Mouse (Mus musculus) liver, adult 2 months (tissue): ENCODE measurements around the gene Adamts14.

ENCODE experiments used
- CTCF ChIP-seq: fragments of 200-500 bp; IDR thresholded peaks from 2 replicates; pipeline ENCODE4 v1.5.1; 2011; ENCODE audit warnings: low read depth, low read length, control low read depth
- POLR2A ChIP-seq: fragments of 200-500 bp; IDR thresholded peaks from 2 replicates; pipeline ENCODE4 v1.6.1; 2011; ENCODE audit warnings: low read length, control low read depth; ENCODE audit not compliant: insufficient read depth; ENCODE audit errors: extremely low read depth

DNA sequence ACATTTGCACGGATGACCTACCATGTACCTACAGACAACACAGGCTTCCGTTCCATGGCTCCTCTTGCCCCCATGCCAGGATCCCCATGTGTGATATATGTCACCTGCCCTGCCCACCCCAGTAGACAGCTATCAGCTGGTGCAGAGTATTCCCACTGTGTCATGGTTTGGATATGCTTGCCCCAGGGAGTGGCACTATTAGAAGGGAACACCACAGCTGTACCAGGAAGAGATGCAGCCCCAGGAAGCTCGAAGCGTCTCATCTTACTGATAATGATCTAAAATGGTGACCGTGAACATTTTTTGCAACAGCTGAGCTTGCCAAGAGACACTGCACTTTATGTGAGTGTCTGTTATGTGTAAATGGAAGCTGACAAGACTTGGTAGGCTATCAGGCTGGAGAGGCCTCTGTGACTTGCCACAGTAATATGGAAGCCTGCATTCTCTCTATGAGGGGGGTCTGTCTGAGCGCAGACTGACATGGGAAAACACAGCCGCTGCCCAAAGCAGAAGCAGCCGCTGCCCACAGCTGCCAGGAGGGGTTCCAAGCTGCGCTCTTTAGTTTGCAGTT is 65.0 kb downstream of the Adamts14 start:
- TF ChIP-seq CTCF = no peak
- no peak for TF ChIP-seq POLR2A
